Mouse (Mus musculus) urinary bladder, postnatal 10 days (tissue): Measurements from ENCODE around the gene Mab21l1.

Experiments
- DNase-seq: peaks from one replicate; pipeline ENCODE4 v3.0.0; 2022; ENCODE audit warnings: low spot score

The Mab21l1 gene

GRCm38 (mm10) chr3:55814993-55815625, 32.8 kb downstream of the Mab21l1 start:
- no peak for DNase-seq

- no peak for DNase-seq
These were observed 33.8 kb downstream of the Mab21l1 start for GRCm38 (mm10) chr3:55816096-55816495.

- no peak for DNase-seq
These were observed 34.5 kb downstream of the Mab21l1 start for GRCm38 (mm10) chr3:55816638-55817375.

- no peak for DNase-seq
These were observed 35.8 kb downstream of the Mab21l1 start for GRCm38 (mm10) chr3:55818082-55818481.

- DNase-seq, result no peak
These were observed 37.3 kb downstream of the Mab21l1 start for GRCm38 (mm10) chr3:55819598-55819997.

- DNase-seq, result no peak
These were observed 42.6 kb downstream of the Mab21l1 start for GRCm38 (mm10) chr3:55824864-55825263.

GRCm38 (mm10) chr3:55828481-55829256, 46.4 kb downstream of the Mab21l1 start:
- DNase-seq, result no peak

GRCm38 (mm10) chr3:55830226-55830625, 47.9 kb downstream of the Mab21l1 start:
- DNase-seq, result no peak
